Mouse (Mus musculus): ENCODE measurements around the gene Tcfl5. TPM values are rescaled to one million over a fixed set of nuclear protein-coding genes. Genes with fewer than 3 reads are reported as not detected.

Tcfl5 gene
- polyA plus RNA-seq, 1 experiment = not detected

DNA sequence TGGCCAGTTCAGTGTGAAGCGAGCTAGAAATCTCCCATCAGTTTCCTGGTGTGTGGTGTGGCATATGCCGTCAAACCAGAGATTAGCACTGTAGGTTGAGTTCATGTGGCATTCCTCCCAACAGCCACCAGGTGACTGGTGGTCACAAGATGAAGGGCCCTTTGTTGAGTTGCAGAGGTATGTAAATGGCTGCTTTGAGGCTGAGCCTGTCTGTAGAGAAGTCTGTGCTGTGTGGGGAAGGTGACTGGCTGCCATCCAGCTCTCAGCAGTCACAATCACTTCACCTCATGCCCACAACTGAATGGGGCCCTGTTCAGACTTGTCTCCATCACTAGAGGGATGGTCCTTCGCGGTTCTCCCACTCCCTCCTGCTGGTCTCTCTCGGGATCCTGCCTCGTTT is 37.7 kb downstream of the Tcfl5 start:
- DNase-seq (ENCODE audit: low read depth, low spot score) = no peak
- WGBS = 73% methylated on average over 6 of the region's 6 CpGs

- WGBS = 19% methylated on average over 9 of the region's 9 CpGs
- DNase-seq (ENCODE audit: low read depth, low spot score) = no peak
Measured at GRCm38 (mm10) chr2:180600569-180601021, 41.9 kb downstream of the Tcfl5 start.

- WGBS = 10% methylated on average over 41 of the region's 41 CpGs
- no peak for DNase-seq (ENCODE audit: low read depth, low spot score)
Measured at GRCm38 (mm10) chr2:180598157-180598705, 44.3 kb downstream of the Tcfl5 start.

- WGBS = 66% methylated on average over 4 of the region's 4 CpGs
- DNase-seq (ENCODE audit: low read depth, low spot score) = no peak
Measured at GRCm38 (mm10) chr2:180597490-180597889, 45.0 kb downstream of the Tcfl5 start, which contains the start of gene Col9a3. Gene Col9a3 (plus strand): TSS chr2:180597790.

- under 1% methylated on average over 67 of the region's 67 CpGs for whole genome bisulfite sequencing
- DNase-seq (ENCODE audit: low read depth, low spot score) = peak; percentile 37
Measured at GRCm38 (mm10) chr2:180589123-180589831, 53.2 kb downstream of the Tcfl5 start, which contains the start of gene Ogfr. Gene Ogfr (plus strand): TSS chr2:180589245.

DNA sequence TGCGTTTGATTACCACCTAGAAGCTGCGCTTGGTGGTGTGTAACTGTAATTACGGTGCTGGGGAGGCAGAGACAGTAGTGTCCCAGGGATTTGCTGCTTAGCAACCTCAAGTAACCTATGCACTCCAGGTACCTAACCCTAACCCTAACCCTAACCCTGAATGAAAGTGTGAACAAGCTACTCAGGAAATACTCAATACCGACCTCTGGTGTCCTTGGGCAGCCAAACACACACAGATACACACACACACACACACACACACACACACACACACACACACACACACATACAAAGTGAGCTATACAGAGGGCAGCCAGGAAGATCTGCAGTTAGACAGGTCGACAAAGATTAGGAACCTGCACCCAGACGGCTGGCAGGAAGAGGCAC is 53.8 kb downstream of the Tcfl5 start:
- DNase-seq (ENCODE audit: low read depth, low spot score) = no peak
- 45% methylated on average over 6 of the region's 6 CpGs for WGBS

DNA sequence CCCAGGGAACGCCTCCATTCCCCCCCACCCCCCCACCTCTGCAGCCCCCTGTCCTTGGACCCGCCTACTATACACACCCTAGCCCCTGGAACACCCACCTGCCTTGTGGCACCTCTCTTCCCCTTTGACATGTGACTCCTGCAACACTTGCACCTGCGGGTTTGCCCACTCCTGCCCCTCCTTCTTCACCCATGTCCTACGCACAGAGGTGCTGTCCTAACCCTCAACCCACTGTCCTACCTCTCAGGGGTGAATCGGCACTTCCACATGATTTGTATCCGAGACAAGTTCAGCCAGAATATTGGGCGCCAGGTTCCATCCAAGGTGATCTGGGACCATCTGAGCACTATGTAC is 59.4 kb downstream of the Tcfl5 start:
- DNase-seq (ENCODE audit: low read depth, low spot score) = no peak
- 9% methylated on average over 7 of the region's 7 CpGs for WGBS

- DNase-seq (ENCODE audit: low read depth, low spot score) = peak; percentile 89
- WGBS = under 1% methylated on average over 57 of the region's 57 CpGs
Measured at GRCm38 (mm10) chr2:180582481-180583153, 59.9 kb downstream of the Tcfl5 start.

DNA sequence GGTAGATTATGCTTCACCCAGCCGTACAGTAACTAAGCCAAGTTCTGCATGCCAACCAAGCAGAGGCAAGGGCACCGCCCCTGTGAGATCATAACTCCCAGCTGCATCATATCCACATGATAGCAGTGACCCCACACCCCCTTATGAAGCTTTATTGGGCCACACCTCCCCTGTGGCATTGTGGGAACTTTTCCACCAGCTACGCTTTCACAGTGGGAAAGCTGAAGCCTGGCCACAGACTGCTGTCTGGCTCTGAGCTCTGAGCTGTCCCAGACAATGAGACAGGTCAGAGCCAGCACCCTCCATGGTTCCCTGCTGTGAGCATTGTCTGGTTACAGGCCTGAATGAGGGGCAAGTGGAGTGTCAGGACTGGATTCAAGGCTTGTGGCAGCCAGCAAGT is 61.5 kb downstream of the Tcfl5 start, which contains the start of gene Mrgbp:
TSS of gene Mrgbp (plus strand) at position 303 of the 400 bp plus-strand sequence.
- DNase-seq (ENCODE audit: low read depth, low spot score) = peak; percentile 73
- 17% methylated on average over 3 of the region's 3 CpGs for WGBS

GRCm38 (mm10) chr2:180578686-180579085 is 63.8 kb downstream of the Tcfl5 start:
- WGBS = under 1% methylated on average over 3 of the region's 3 CpGs
- peak; percentile 47 for DNase-seq (ENCODE audit: low read depth, low spot score)

DNA sequence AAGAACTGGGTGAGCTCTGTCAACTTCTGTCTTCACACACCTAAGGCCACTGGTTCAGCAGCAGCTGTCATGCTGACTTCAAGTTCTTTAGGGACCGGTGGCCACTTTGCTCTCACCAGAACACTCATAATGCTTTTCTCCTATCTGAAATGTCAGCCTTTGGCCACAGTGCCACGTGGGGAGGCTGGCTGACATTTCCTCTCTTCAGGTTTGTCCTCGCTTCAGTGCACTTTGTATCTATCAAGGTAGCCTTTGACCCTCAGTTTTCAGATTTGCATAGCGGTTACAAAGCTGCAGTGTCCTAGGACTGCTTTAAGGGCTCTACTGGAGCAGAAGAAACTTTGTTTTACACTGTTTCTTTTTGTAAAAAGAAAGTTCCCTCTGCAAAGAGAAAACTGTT is 66.0 kb downstream of the Tcfl5 start:
- no peak for DNase-seq (ENCODE audit: low read depth, low spot score)

More for the DNA sequence above, 66.0 kb downstream of the Tcfl5 start:
- WGBS = 46% methylated on average over 4 of the region's 4 CpGs

Other genes starting within 250 kb of the Tcfl5 start
- 12.0 and 17.8 TPM in 2 replicates for gene Slco4a1, start 186.5 kb downstream of the Tcfl5 start, polyA plus RNA-seq (2012; rRNA removed)
- 0.72 and 0.92 TPM in 2 replicates for gene Ntsr1, start 142.7 kb downstream of the Tcfl5 start, polyA plus RNA-seq (2012; rRNA removed)
- gene Mrgbp, start 61.4 kb downstream of the Tcfl5 start, polyA plus RNA-seq (2012; rRNA removed) = 17.7 and 19.0 TPM in 2 replicates
- 35.6 and 44.3 TPM in 2 replicates for gene Ogfr, start 53.5 kb downstream of the Tcfl5 start, polyA plus RNA-seq (2012; rRNA removed)
- gene Col9a3, start 44.9 kb downstream of the Tcfl5 start, polyA plus RNA-seq (2012; rRNA removed) = 0.33 and 1.3 TPM in 2 replicates
- 8.3 and 14.7 TPM in 2 replicates for gene Dido1, start 67.3 kb upstream of the Tcfl5 start, polyA plus RNA-seq (2012; rRNA removed)
- 35.7 and 35.8 TPM in 2 replicates for gene Gid8, start 67.4 kb upstream of the Tcfl5 start, polyA plus RNA-seq (2012; rRNA removed)
- gene Slc17a9, start 82.6 kb upstream of the Tcfl5 start, polyA plus RNA-seq (2012; rRNA removed) = 19.1 and 19.9 TPM in 2 replicates
- not detected in 2 replicates for gene Bhlhe23, start 134.2 kb upstream of the Tcfl5 start, polyA plus RNA-seq (2012; rRNA removed)

Measured in large intestine, adult 2 months (tissue).